Mouse (Mus musculus) adrenal gland (tissue): Measurements from ENCODE around the gene Gm7903.
"Not testable (repeated sequence)": the region's sequence is repeated elsewhere in the genome, so short reads cannot be mapped to it uniquely, and the experiment has no call there.

Experiments used
- intact Hi-C: fragments of 180-260 bp; cut with DNase I; formaldehyde crosslinking; loops from one replicate; pipeline ENCODE4 v1.15.1; 2025
- long read RNA-seq, 2 experiments: library from polyadenylated mRNA; unstranded; transcript quantifications; one replicate each; pipeline ENCODE4 v2.0.0; 2020; ENCODE audit warnings: borderline replicate concordance in 1 of 2; ENCODE audit not compliant: insufficient replicate concordance in 1 of 2

Gm7903 gene
- long read RNA-seq, experiment 1: 0 reads
- long read RNA-seq, experiment 2: 0 reads

DNA sequence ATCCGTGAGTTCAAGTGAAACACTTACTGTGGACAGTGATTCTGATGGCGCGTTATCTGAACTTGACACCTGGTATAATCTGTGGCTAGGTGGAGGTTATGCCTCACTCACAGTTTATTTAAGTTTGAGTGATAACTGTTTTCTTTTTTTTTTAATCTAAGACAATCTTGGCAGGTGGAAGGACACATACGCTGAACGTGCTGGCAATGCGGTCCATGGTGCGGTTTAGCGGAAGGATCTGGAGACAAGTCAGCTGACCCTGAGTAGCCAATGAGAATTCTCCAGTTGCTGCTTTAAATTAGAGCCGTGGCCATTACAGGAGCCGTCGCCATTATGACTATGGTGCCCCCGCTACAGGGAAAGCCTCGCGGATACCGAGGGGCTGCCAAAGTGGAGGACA, at the start of gene Gm7903:
Gene Gm7903 (plus strand): TSS at position 301 of the 400 bp plus-strand sequence.
- intact Hi-C loops: not testable (repeated sequence)

DNA sequence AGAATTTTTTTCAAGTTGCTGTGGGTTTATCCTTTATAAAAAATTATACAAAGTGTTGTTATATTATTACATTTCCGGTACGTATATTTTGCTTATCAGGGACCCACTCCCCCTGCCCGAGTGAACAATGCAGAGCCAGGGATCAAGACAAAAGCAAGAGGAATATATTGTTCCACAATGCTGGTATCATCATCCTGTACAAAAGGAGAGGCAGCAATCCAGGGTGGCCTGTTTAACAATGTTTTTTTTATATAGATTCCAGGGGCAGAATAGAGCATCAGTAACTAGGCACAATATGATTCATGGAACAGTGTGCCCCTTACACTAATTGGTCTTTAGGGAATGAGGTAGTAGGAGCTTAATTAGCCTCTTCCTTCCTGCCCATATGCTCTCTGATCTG, 30.1 kb upstream of the Gm7903 start:
- intact Hi-C loops: not testable (repeated sequence)

DNA sequence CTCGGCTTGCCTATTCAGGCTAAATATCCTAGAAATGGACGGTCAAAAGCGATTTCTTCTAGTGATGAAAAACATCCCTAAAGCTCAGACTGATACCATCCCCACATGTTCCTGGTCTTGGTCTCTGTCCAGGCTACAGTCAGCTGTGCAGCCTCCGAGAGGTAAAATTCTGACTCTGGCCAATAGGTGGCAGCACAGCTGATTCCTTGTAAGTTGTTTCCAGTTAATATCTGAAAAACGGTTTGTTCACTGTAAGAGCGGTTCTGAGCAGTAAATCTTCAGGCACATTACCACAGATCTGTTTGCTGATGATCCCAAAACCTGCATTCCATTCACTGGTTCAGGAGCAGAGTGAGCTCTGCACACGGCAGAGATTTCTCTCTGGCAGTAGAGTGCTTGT, 12.4 kb upstream of the Gm7903 start:
- intact Hi-C loops: not testable (repeated sequence)

DNA sequence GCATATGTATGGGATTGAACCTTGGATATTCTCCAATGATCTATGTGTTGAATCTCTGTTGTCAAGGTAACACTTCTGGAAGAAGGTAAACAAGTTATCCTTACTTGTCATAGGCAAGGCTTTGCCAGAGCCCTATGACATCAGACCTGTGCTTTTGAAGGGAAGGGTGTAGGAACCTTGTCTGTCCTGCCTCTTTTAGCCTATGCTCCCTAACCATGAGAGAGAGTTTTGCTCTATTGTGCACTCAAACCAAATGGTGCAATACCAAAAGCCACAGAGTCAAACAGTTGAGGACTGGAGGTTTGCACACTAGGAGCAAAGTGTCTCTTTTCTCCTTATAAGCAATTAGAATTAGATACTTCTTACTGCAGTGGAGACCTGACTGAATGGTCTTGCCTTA, 11.8 kb upstream of the Gm7903 start:
- intact Hi-C loops: not testable (repeated sequence)

DNA sequence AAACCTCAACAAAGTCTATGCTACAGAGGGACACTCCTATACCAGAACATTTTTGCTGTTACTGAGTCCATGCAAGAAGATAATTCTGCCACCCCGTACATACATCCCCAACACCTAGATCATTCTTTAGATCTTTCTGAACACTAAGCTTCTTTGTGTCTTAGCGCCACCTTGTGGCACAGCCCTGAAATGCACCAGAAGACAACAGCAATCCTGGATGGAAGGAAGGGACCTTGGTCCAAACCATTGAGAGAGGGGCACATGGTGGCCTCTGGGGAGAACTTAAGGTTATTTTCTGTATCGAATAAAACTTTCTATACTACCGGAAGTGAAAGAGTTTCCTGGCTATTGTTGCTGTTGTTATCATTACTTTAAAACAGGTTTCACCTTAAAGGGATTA, 11.2 kb upstream of the Gm7903 start:
- intact Hi-C loops: not testable (repeated sequence)

DNA sequence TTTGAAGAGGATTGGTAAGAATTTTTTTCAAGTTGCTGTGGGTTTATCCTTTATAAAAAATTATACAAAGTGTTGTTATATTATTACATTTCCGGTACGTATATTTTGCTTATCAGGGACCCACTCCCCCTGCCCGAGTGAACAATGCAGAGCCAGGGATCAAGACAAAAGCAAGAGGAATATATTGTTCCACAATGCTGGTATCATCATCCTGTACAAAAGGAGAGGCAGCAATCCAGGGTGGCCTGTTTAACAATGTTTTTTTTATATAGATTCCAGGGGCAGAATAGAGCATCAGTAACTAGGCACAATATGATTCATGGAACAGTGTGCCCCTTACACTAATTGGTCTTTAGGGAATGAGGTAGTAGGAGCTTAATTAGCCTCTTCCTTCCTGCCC, 30.5 kb downstream of the Gm7903 start:
- intact Hi-C loops: not testable (repeated sequence)

DNA sequence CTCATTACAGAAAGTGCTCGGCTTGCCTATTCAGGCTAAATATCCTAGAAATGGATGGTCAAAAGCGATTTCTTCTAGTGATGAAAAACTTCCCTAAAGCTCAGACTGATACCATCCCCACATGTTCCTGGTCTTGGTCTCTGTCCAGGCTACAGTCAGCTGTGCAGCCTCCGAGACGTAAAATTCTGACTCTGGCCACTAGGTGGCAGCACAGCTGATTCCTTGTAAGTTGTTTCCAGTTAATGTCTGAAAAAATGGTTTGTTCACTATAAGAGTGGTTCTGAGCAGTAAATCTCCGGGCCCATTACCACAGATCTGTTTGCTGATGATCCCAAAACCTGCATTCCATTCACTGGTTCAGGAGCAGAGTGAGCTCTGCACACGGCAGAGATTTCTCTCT, 48.3 kb downstream of the Gm7903 start:
- intact Hi-C loops: not testable (repeated sequence)

DNA sequence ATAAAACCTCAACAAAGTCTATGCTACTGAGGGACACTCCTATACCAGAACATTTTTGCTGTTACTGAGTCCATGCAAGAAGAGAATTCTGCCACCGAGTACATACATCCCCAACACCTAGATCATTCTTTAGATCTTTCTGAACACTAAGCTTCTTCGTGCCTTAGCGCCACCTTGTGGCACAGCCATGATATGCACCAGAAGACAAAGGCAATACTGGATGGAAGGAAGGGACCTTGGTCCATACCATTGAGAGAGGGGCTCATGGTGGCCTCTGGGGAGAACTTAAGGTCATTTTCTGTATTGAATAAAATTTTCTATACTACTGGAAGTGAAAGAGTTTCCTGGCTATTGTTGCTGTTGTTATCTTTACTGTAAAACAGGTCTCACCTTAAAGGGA, 49.5 kb downstream of the Gm7903 start:
- intact Hi-C loops: not testable (repeated sequence)
